Mouse (Mus musculus) frontal cortex, postnatal 14 days (tissue): ENCODE data around the gene 4930402F06Rik.

ENCODE experiments used
- DNase-seq, 2 experiments: peaks; one replicate each; pipeline ENCODE4 v3.0.0; 2022; ENCODE audit warnings: low spot score in 2 of 2

The 4930402F06Rik gene

GRCm38 (mm10) chr2:35397096-35397495 is at the start of gene 4930402F06Rik:
TSS of gene 4930402F06Rik (minus strand) at chr2:35397175.
- DNase-seq, result peak in 1 of 2 experiments; percentile 29

- DNase-seq, result no peak
Observed at GRCm38 (mm10) chr2:35446300-35446699, 49.3 kb upstream of the 4930402F06Rik start.

GRCm38 (mm10) chr2:35445610-35446009 is 48.6 kb upstream of the 4930402F06Rik start:
- no peak for DNase-seq

GRCm38 (mm10) chr2:35444764-35445262 is 47.8 kb upstream of the 4930402F06Rik start:
- DNase-seq, result no peak

- DNase-seq, result no peak
Observed at GRCm38 (mm10) chr2:35443981-35444763, 47.2 kb upstream of the 4930402F06Rik start.

- DNase-seq, result no peak
Observed at GRCm38 (mm10) chr2:35443325-35443724, 46.4 kb upstream of the 4930402F06Rik start.

GRCm38 (mm10) chr2:35442079-35442478 is 45.1 kb upstream of the 4930402F06Rik start:
- peak in 1 of 2 experiments; percentile 17 for DNase-seq

GRCm38 (mm10) chr2:35441419-35441818 is 44.4 kb upstream of the 4930402F06Rik start:
- DNase-seq, result no peak

- no peak for DNase-seq
Observed at GRCm38 (mm10) chr2:35440480-35440879, 43.5 kb upstream of the 4930402F06Rik start.

- DNase-seq, result no peak
Observed at GRCm38 (mm10) chr2:35437796-35438195, 40.8 kb upstream of the 4930402F06Rik start.

GRCm38 (mm10) chr2:35434576-35435123 is 37.7 kb upstream of the 4930402F06Rik start:
- DNase-seq, result no peak

- no peak for DNase-seq
Observed at GRCm38 (mm10) chr2:35433428-35433827, 36.5 kb upstream of the 4930402F06Rik start.

GRCm38 (mm10) chr2:35432472-35432871 is 35.5 kb upstream of the 4930402F06Rik start:
- DNase-seq, result no peak

GRCm38 (mm10) chr2:35432011-35432410 is 35.0 kb upstream of the 4930402F06Rik start:
- DNase-seq, result no peak

GRCm38 (mm10) chr2:35430806-35431205 is 33.8 kb upstream of the 4930402F06Rik start:
- no peak for DNase-seq

GRCm38 (mm10) chr2:35428615-35429300 is 31.8 kb upstream of the 4930402F06Rik start:
- DNase-seq, result no peak

- no peak for DNase-seq
Observed at GRCm38 (mm10) chr2:35427559-35427958, 30.6 kb upstream of the 4930402F06Rik start.

GRCm38 (mm10) chr2:35423711-35424339 is 26.9 kb upstream of the 4930402F06Rik start:
- no peak for DNase-seq

- DNase-seq, result no peak
Observed at GRCm38 (mm10) chr2:35422384-35422783, 25.4 kb upstream of the 4930402F06Rik start.

GRCm38 (mm10) chr2:35420681-35421080 is 23.7 kb upstream of the 4930402F06Rik start:
- no peak for DNase-seq

GRCm38 (mm10) chr2:35419671-35420070 is 22.7 kb upstream of the 4930402F06Rik start:
- no peak for DNase-seq

GRCm38 (mm10) chr2:35419243-35419642 is 22.3 kb upstream of the 4930402F06Rik start:
- no peak for DNase-seq
